Mouse (Mus musculus) lung, postnatal 0 days (tissue): ENCODE data around the gene Rhebl1.

Experiments
- CTCF ChIP-seq: IDR thresholded peaks from 2 replicates; pipeline ENCODE4 v1.5.1; 2016; ENCODE audit warnings: antibody characterized with exemption, mild to moderate bottlenecking
- EP300 ChIP-seq: IDR thresholded peaks from 2 replicates; pipeline ENCODE4 v1.6.1; 2016; ENCODE audit warnings: antibody characterized with exemption, mild to moderate bottlenecking, control low read depth

- 0 out of 2 replicates have a peak, but pooled peaks have one; percentile 49 for TF ChIP-seq EP300
- TF ChIP-seq CTCF: no peak
Observed at GRCm38 (mm10) chr15:98930998-98931397, 36.7 kb upstream of the Rhebl1 start.
